Mouse (Mus musculus): ENCODE data around the gene Phldb2.

Phldb2 gene

DNA sequence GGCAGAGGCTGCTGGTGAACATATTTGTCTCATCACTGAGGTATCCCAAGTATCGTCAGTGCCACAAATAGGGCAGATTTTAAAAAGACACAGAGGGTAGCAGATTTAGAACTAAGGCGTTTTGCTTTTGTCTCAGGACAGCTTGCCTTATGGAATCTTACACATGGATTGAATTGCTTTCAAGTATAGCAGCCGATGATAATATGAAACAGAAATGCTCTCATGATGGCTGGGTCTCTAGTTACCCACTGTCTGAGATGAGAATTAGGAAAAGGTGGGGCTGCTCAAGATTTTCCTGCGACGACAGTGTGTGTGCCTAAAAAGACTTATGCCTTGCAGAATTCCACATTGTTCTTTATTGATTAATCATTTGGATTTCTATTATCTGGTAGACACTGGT lies 58.4 kb downstream of the Phldb2 start:
- no peak for DNase-seq (ENCODE audit: extremely low spot score, low read depth, low spot score)

DNA sequence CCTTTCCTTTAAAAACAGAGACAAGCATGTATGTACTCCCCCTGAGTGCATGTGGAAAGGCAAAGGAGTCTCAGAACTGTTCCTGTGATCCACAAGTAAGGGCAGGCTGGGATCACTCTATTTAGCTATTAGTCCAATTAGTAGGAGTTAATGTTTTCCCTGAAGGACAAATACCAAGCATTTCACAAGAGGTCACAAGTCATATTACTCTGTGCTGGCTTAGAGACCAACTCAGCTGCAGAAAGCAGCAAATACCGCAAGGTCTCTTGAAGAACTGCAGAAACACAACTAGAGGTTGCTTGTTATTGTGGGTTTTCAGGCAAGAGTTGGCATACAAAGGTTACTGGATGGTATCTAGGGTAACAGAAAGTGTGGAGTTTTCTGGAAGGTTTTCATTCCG lies 59.6 kb downstream of the Phldb2 start:
- DNase-seq (ENCODE audit: extremely low spot score, low read depth, low spot score): no peak

DNA sequence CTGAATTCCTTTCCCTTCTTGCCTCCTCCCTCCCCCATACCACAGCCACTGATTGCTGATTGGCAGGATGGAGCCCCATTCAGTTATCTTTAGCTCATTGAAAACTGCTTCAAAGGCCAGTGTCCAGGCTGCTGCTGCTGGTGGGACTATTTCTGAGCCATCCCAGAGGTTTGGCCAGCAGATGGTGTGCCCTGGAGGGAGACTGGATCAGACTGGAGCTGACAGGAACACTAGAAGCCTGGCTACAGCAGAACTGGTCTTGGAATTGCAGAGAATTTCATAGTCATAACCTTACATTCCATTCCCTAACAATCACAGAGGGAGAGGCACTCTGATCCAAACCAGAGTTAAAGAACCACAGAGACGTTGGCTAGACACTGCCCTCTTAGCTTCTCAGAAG lies 60.5 kb downstream of the Phldb2 start:
- no peak for DNase-seq (ENCODE audit: extremely low spot score, low read depth, low spot score)

DNA sequence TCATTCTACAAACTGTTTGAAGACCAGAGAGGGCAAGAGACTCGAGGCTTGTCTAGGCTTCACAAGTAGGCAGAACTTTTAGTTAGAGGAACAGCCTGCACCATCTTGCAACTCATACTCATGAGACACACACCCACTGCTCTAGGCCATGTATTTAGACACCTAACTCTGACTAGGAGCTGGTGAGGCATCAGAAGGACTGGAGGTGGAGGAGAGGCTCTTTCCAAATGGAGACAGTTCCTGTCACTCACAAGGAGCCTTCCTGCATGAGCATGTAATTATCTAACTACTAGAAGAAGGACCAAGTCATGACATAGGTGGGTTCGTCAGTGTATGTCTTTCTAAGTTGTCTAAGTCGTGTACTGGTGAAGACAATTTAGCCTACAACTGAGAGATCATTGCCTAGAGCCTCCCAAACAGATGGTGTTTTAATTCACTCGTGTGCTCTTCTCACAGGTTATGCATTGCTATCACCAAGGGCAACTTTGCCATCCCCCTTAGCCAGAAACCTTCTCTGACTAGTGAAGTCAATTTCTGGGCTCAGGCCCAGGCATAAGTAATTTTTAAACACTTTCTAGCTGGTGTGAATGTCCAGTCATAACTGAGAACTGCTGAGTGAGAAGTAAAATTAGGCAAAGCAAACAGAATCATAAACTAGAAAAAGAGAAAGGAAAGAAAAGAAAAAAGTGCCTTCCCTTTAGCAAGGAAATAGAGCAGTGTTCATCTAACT lies 62.8 kb downstream of the Phldb2 start:
- DNase-seq (ENCODE audit: extremely low spot score, low read depth, low spot score): no peak

DNA sequence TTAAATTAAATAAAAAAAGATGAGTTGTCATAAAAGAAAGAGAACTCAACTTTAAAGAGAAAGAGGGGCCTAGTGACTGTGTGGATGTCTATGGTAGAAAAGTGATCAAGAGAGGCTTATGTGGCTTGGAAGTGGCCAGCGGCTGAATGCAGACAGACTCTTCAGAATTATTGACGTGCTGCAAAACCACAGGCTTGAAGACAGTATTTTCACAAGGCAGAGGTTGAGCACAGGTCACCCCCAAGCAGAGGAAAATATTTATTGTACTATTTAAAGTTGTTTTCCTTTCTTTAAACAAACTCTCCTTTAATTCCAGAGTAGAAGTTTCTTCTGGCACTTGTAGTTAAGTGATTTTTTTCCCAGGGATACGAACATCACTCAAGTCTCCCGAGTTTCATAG lies 63.8 kb downstream of the Phldb2 start:
- DNase-seq (ENCODE audit: extremely low spot score, low read depth, low spot score): no peak

DNA sequence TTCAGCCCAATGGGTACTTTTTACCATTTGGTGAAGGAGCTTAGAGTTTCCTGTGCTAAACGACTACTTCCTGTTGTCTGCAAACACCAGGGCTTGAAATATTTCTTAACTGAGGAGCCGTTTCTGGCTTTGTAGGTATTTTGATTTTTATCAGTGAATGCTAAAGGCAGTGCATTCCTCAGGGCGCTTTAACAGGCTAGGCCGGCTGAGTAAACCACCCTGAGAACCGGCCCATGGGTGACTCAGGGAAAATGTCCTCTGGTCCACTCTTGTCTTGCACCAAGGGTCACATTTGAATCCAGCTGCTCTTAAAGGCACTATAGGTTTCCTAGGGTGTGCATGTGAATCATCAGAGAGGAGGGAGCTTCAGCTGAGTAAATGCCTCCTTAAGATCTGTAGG lies 66.8 kb downstream of the Phldb2 start:
- no peak for DNase-seq (ENCODE audit: extremely low spot score, low read depth, low spot score)

DNA sequence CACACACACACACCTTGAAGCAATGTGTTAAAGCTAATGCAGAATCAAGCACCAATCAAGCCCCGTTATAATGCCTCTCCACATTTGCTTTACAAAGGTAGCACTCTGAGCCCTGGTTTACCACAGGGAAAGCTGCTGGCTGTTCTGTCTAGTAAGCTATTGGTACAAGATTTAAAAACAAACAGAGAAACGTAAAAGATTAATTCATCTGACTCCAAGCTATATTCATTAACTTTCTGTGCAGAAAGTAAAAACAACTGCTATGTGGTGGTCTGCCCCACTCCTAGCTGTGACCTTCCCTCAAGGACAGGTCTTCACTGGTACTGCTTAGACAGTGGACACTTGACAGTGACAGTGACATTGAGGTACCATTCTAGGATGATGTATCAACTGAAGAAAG lies 69.2 kb downstream of the Phldb2 start:
- DNase-seq (ENCODE audit: extremely low spot score, low read depth, low spot score): no peak

DNA sequence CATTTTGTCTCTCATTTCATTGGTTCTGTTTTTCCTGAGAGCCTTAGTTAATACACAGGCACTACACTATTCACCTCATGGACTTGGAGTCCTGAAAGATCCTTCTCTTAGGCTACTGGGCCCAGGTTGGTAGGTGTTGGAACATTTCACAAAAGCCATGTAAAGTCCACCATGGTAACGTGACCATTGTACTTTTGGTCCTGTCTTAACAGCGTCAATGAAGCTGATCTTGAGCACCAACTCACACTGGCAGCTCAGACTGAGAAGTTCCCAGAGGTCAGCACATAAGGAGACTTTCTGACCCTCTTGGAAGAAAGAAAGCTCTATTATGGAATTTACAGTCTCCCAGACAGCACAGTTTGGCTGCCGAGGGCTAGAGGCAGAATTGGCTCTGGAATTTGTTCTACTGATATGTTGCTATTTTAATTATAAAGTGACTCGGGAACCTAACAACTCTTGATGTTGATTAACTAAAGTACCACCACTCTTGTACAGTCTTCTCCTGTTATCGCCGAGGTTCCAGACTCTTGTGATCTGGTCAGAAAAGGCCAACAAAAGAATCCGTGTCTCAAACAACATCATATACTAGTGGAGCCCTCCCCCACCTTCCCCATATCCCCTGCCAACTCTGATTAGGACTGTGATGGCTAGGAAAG lies 72.1 kb downstream of the Phldb2 start:
- DNase-seq (ENCODE audit: extremely low spot score, low read depth, low spot score): no peak

DNA sequence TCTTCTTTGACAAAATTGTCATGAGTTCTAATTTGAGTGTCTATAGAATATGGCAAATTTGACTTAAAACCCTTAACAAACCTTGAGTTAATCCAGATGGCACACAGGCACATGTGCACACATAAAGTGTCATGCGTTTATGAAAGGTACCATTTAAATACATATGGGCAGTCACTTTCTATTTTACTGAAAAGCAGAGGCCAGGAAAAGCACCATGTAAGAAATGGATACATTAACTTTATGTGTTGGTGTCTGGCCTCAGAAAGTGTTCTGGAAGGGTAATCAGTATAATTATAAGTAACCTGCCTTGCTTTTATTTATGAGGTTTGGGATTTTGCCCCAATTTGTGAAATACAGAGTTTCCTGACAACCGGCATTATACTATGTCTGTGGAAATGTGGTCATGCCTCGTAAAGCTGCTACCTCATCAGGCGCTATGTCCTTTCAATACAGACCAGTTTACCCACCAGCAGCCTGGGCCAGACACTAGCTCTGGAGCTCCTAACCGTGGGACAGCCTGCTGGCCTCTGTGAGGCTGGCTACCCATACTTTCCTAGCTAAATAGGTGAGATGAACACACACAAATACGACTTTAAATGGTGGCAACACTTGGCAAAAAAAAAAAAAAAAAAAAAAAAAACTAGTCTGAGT lies 73.2 kb downstream of the Phldb2 start:
- no peak for DNase-seq (ENCODE audit: extremely low spot score, low read depth, low spot score)

DNA sequence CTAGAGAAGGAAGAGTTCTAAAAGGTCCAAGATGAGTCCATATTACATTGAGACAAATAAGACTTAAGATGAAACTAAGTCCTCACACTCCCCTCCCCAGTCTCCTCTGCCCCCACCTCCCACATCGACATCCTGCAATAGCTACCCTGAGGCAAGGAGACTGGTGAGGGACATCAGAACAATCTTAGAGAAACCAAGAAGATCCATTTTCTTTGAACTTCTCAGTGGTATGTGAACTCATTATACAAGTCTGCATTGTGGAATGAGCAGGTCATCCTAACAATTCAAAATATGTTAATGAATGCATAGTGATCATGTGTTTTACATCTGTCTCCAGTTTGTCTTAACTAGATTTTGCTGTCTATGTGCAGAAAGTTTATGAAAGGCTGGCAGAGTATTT lies 75.7 kb downstream of the Phldb2 start:
- DNase-seq (ENCODE audit: extremely low spot score, low read depth, low spot score): no peak

DNA sequence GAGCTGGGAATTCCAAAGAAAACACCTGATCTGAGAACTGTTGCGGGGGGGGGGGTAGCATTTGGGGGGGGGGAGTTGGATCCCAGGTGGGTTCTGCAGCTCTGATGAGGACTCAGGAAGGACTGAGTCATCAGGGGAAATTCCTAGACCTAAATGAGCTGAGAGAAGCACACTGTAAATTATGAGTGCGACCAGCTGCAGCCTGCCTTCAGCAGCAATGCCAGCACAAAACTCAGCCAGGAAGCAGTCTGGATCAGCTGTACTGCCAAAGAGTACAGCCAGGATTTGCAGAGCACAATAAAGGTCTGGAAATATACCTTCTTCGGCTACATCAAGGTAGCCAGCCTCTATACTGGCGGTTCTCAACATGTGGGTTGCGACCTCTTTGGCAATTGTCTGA lies 76.2 kb downstream of the Phldb2 start:
- DNase-seq (ENCODE audit: extremely low spot score, low read depth, low spot score): no peak

DNA sequence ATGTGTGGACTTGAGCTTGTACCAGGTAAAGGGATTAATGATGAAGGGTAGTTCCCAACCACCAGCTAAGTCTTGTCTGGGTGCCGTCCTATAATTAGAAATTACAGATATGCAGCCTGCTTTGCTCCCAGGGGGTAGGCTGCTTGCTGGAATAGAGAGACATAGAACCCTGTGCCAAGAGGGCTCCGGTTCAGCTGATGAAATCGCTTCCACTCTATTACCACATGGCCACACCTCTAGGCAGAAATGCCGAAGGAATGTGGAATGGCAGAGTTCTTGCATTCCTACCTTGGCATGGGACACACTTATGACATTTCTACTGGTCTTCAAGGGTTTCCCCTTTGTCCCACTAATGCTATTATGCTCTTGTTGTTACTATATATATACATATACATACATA lies 80.0 kb downstream of the Phldb2 start:
- DNase-seq (ENCODE audit: extremely low spot score, low read depth, low spot score): no peak

DNA sequence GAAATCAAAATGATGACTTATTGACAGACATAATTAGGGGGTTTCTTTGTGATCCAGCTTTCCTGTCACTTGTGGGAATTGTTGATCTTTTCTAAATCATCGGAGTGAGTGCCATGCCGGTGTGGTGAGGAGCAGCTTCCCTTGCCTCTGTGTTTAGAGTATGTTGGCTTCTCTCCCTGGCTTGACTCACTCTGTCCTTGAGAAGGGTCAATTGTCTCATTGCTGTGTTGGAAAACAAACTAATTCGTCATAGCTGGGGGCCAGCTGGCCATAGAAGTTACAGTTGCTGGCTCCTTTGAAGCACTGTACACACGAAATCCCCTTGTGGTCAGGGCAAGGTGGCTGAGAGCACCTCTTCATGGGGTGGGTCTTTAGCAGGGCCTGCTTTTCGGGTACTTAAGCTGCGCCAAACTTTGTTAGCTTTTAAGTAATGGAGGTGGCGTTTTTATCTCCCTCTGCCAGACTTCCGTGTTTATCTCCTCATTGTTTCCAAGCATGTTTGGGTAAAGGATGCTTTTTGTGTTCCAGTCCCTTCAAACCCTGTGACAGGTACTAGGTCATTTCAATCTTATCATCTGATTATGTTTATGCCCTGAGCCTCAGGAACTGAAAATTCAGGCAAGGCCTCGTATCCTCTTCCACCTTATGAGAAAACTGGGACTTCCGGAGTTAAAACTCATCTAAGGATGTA lies 82.0 kb downstream of the Phldb2 start:
- no peak for DNase-seq (ENCODE audit: extremely low spot score, low read depth, low spot score)

DNA sequence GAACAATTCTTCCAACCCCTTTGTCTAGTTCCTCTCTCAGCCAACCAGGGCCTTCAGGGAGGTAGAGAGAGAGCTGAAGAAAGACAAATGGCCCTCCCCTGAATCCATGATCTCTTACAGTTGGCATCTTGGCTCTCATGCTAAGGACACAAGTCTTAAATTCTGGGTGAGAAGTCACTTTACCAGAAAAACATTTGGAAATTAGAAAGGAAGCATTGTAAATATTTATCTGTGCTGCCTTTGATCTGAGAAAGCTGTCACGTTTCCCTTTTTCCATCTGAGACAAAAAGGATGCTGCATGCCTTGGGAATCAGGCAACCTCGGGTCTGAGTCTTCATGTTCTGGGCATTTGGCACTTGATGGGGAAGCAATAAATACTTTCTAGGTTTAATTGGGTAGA lies 82.7 kb downstream of the Phldb2 start:
- DNase-seq (ENCODE audit: extremely low spot score, low read depth, low spot score): no peak

DNA sequence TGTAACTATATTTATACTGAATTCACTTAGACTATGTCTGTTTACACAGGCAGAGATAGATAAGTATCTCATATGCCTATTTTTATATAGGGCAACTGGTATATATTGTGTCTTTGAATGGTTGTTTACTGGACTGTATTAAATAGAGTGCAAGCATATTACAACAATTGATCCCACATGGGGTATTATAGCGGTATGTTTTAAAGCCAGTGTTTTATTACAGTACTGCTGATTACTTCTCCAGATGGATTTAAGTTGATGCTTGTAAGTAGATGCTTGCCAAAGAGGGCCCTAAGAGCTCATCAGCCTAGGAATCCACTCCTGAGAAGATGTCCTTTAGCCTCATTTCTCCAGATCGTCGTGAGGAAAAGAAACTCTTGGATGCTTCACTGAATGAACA lies 84.4 kb downstream of the Phldb2 start:
- no peak for DNase-seq (ENCODE audit: extremely low spot score, low read depth, low spot score)

DNA sequence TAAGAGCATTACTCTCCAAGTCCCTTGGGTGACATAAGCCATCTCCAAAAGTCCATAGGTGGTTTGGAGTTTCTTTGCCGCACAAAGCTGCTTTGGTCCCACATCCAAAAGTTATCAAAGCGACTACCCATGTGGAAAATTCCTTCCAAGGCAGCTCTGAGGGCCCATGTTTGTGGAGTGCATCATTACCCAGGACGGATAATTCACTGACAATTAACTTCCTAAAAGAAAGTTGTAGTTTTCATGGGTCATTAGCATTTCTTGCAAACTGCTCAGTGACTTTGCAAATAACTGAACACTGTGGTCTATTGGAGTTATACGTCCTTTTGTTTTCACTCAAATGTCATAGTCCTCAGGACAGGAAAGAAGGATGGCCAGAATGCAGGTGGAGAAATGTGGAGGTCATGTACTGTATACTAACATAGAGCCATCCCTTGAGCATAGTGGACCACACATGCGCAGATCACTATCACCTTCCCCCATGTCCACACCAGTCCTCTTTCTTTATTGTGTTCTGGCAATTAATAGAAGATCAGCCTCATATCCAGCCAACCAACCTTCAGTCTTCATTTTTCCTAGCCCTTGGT lies 96.0 kb downstream of the Phldb2 start:
- DNase-seq (ENCODE audit: extremely low spot score, low read depth, low spot score): no peak

DNA sequence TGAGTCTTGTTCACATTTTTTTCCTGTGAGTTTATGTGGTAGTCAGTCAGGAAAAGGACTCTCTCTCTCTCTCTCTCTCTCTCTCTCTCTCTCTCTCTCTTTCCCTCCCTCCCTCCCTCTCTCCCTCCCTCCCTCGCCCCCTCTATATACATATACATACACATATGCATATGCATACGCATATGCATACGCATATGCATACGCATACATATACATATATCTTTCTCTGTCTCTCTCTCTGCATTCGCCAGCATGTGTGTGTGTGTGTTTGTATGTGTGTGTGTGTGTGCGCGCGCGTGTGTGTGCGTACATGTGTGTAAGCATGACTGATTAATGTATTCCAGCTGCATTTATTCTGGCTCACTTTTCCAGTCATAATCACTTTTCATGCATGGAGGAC lies 98.9 kb downstream of the Phldb2 start:
- no peak for DNase-seq (ENCODE audit: extremely low spot score, low read depth, low spot score)

DNA sequence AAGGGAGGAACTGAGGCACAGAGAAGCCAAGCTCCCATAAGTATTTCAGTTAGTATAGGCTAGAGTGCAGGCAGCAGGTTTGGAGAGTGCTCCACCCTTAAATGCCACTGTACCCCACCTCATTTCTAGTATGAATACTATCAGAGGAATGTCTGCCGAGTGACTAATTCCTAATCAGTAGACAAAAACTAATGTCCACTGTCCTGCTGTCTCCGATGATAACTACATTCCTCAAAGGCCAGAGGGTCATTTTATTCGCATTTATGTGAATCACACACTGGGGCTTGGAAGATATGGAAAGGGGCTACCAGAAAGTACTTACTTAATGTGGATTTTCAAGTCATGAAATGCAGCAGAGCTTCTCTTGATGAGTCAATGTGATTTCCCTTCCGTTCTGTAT lies 104.4 kb downstream of the Phldb2 start:
- no peak for DNase-seq (ENCODE audit: extremely low spot score, low read depth, low spot score)

DNA sequence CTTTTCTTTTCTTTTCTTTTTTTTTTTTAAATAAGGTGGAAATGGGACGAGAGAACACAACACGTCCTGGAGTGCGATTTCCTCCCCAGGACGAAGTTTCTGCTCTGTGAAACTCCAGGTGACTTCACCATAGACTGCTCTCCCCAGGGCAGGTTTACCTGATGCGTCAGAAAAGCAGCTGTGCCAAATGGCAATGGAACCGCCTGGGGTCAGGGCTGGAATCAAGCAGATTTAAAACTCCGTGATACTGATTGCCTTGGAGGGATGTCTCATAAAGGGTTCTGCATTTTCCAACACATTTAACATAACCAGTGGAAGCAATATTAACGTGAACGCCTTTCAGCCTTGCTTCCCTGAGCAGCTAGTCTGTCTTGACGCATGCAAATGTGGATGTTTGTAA lies 108.5 kb downstream of the Phldb2 start:
- DNase-seq (ENCODE audit: extremely low spot score, low read depth, low spot score): no peak

DNA sequence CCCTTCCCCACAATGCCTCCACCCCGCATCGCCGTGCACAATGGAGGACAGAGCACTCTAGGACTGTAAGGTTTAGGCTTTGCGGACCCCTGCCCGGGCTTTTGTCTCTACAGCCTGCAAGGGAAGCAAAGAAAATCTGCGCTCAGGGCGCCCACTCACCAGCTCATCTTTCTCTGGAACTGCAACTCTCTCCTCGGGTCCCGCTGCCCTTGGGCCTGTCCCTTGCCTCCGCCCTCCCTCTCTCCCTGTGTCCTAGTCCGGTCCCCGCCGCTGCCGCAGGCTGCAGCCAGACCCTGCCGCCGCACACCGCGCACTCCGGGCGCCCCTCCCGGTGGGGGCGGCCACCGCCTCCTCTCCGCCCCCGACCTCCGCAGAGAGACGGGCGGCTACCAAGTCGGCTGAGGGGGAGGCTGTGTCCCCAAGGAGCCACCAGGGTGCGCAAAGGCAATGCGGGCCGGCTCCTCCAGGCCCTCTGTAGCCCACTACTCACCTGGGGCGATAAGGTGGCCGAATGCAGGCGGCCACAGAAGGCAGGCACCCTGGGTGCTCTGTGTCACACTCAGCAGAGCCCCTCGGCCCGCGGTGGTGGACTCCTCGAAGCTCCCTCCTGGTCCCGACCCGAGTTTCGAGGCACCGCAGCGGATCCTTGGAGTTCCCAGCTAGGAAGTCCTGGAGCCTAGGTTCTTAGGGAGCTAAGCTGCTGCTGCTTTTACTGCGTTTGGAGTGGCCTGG lies 109.2 kb downstream of the Phldb2 start:
- DNase-seq (ENCODE audit: extremely low spot score, low read depth, low spot score): no peak

DNA sequence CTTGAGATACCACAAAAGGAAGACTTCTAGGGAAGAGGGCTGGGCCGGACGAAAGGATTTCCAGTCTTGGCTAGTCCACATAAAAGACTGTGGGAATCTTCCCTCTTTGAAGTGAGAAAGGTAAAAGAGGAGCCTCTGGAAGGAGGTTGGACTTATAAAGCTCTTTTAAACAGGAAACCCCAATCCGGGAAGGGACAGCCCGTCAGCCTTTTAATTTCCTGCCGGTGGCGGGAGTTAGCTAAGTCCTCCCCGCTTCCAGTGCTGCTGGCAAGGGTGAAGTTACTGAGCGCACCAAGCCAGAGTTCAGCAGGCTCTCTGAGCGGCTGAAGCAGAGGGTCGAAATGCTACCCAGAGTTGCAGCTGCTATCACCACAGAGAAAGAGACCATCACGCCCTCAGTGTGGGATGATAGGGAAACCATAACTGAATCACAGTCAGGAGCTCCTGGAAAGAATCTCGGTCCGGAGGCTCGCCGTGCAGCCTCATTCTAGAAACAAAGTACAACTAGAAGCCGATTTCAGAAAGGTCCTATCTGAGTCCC lies 110.0 kb downstream of the Phldb2 start:
- no peak for DNase-seq (ENCODE audit: extremely low spot score, low read depth, low spot score)
